Mouse (Mus musculus) intestine, embryonic 16.5 days (tissue): ENCODE measurements around the gene Cabp1. TPM values are rescaled to one million over a fixed set of nuclear protein-coding genes. Genes with fewer than 3 reads are reported as not detected.

Experiments used
- ATAC-seq: fragments of 200-750 bp; cut with Nextera tagmentation; 2 replicates; pipeline ENCODE4 v1.8.0; 2017; ENCODE audit warnings: moderate TSS enrichment, moderate library complexity
- H3K27ac ChIP-seq: fragments of 300-500 bp; sonication (generic); 2 replicates; pipeline ENCODE4 v1.5.1; 2014; ENCODE audit warnings: mild to moderate bottlenecking, low read length
- H3K27me3 ChIP-seq: fragments of 300-500 bp; sonication (generic); replicated peaks from 2 replicates; pipeline ENCODE4 v1.6.1; 2014; ENCODE audit warnings: low read length, control low read depth, mixed read lengths; ENCODE audit not compliant: control insufficient read depth, insufficient read depth
- H3K36me3 ChIP-seq: fragments of 300-500 bp; sonication (generic); 2 replicates; pipeline ENCODE4 v1.6.1; 2014; ENCODE audit warnings: low read length, control low read depth; ENCODE audit not compliant: control insufficient read depth, insufficient read depth
- H3K4me1 ChIP-seq: fragments of 300-500 bp; sonication (generic); 2 replicates; pipeline ENCODE4 v1.6.1; 2014; ENCODE audit warnings: low read length, control low read depth, mixed read lengths; ENCODE audit not compliant: control insufficient read depth, insufficient read depth
- H3K4me2 ChIP-seq: fragments of 300-500 bp; sonication (generic); 2 replicates; pipeline ENCODE4 v1.6.1; 2014; ENCODE audit warnings: low read depth, low read length, control low read depth
- H3K4me3 ChIP-seq: fragments of 300-500 bp; sonication (generic); 2 replicates; pipeline ENCODE4 v1.5.1; 2014; ENCODE audit warnings: mild to moderate bottlenecking, low read length
- H3K9ac ChIP-seq: fragments of 300-500 bp; sonication (generic); 2 replicates; pipeline ENCODE4 v1.6.1; 2014; ENCODE audit warnings: low read depth, low read length
- H3K9me3 ChIP-seq: fragments of 300-500 bp; sonication (generic); 2 replicates; pipeline ENCODE4 v1.6.1; 2016; ENCODE audit warnings: low read length, control low read depth; ENCODE audit not compliant: control insufficient read depth
- WGBS: fragments of 180-500 bp; shearing (Covaris S2); extraction: QIAGEN DNeasy Blood & Tissue Kit; methylation state at CpG from one replicate; pipeline ENCODE4 v1.1.7; 2014; 5-methylcytosine and 5-hydroxymethylcytosine counted together
- polyA plus RNA-seq: library from polyadenylated mRNA; unstranded; fragments of >200 nt; fragmentation: Nextera tagmentation; extraction: Ambion mirVana; gene quantifications from 2 replicates; pipeline ENCODE4 v1.2.1, GENCODE M21; 2015

Cabp1 gene
- polyA plus RNA-seq, 1 experiment from 2014 or later: 1.2 TPM

- Histone ChIP-seq H3K4me3 (no peak overlapping the region), H3K4me1 (0 out of 2 replicates have a peak, but pooled peaks cover 3% of the 10 kb centered on the region), H3K9me3 (no peaks in the 10 kb centered on the region), H3K9ac (no peak overlapping the region), H3K27ac (no peak overlapping the region), H3K27me3 (peaks cover 5% of the 10 kb centered on the region; the same call in 1 of the 2 replicates), H3K4me2 (no peak overlapping the region), H3K36me3 (no peaks in the 10 kb centered on the region)
- 51% methylated on average over 4 of the region's 4 CpGs for WGBS
- ATAC-seq: no peak
Measured at GRCm38 (mm10) chr5:115212861-115213260, 18.7 kb upstream of the Cabp1 start.

DNA sequence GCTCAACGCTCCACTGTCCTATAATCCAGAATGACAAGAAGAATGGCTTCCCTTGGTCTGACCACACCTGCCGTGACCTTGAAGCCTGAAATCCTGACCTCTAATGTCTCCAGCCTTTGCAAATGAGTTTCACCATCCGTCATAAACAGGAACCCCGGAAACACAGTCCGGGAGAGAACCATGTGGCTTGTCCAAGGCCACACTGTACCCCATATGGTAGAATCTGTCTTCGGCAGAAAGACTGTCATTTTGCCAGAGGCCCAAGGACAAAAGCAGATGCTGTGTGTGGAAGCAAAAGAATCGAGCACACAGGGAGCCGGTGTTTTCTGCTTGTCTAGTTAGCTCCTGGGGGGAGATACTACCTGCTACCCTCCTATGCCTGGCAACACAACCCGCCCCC, 18.3 kb upstream of the Cabp1 start:
- Histone ChIP-seq H3K9me3 (no peaks in the 10 kb centered on the region), H3K36me3 (no peaks in the 10 kb centered on the region), H3K27me3 (peaks cover 5% of the 10 kb centered on the region; the same call in 1 of the 2 replicates), H3K4me2 (no peak overlapping the region), H3K4me1 (0 out of 2 replicates have a peak, but pooled peaks cover 3% of the 10 kb centered on the region), H3K4me3 (no peak overlapping the region), H3K9ac (no peak overlapping the region), H3K27ac (no peak overlapping the region)
- no peak for ATAC-seq
- 72% methylated on average over 9 of the region's 9 CpGs for WGBS

GRCm38 (mm10) chr5:115210380-115210779, 16.2 kb upstream of the Cabp1 start:
- no peak overlapping the region for H3K4me3 ChIP-seq
- no peak overlapping the region for H3K9ac ChIP-seq
- ATAC-seq: no peak
- no peak overlapping the region for H3K4me2 ChIP-seq
- peaks cover 3% of the 10 kb centered on the region for H3K27me3 ChIP-seq
- H3K4me1 ChIP-seq: 0 out of 2 replicates have a peak, but pooled peaks cover 2% of the 10 kb centered on the region
- H3K9me3 ChIP-seq: no peaks in the 10 kb centered on the region
- 7% methylated on average over 1 of the region's 1 CpGs for WGBS
- H3K27ac ChIP-seq: no peak overlapping the region
- H3K36me3 ChIP-seq: no peaks in the 10 kb centered on the region

DNA sequence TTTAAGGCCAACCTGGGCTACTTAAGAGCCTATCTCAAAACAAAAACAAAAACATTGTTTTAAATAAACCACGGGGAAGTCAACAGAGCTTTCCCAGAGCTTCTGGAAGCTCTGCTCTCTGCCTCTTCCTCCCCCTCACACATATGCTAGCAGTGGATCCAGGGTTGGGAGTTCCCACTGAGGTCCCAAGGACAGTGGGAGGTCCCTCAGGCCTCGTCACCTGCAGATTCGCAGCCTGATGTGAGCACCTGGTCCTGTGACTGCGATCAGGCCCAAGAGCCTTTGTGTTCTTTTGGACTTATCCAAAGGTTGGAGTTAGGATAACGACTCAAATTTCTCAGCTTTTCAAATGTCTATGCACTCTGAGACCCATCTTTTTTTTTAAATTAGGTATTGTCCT, 14.4 kb upstream of the Cabp1 start:
- 58% methylated on average over 5 of the region's 5 CpGs for WGBS
- ATAC-seq: no peak
- H3K27me3 ChIP-seq: peaks cover 6% of the 10 kb centered on the region
- no peak overlapping the region for H3K9ac ChIP-seq
- no peaks in the 10 kb centered on the region for H3K9me3 ChIP-seq
- no peak overlapping the region for H3K4me3 ChIP-seq
- H3K4me1 ChIP-seq: peaks cover 14% of the 10 kb centered on the region
- no peaks in the 10 kb centered on the region for H3K36me3 ChIP-seq
- H3K4me2 ChIP-seq: no peak overlapping the region
- H3K27ac ChIP-seq: no peak overlapping the region

- H3K27ac ChIP-seq: no peak overlapping the region
- H3K9ac ChIP-seq: no peak overlapping the region
- ATAC-seq: no peak
- H3K9me3 ChIP-seq: no peaks in the 10 kb centered on the region
- peaks cover 9% of the 10 kb centered on the region for H3K27me3 ChIP-seq
- peaks cover 14% of the 10 kb centered on the region for H3K4me1 ChIP-seq
- no peaks in the 10 kb centered on the region for H3K36me3 ChIP-seq
- no peak overlapping the region for H3K4me3 ChIP-seq
- WGBS: 13% methylated on average over 13 of the region's 16 CpGs
- no peak overlapping the region for H3K4me2 ChIP-seq
Measured at GRCm38 (mm10) chr5:115207892-115208291, 13.7 kb upstream of the Cabp1 start.

- H3K4me1 ChIP-seq: peaks cover 14% of the 10 kb centered on the region
- H3K4me2 ChIP-seq: no peak overlapping the region
- H3K27me3 ChIP-seq: peaks cover 9% of the 10 kb centered on the region
- no peaks in the 10 kb centered on the region for H3K9me3 ChIP-seq
- H3K4me3 ChIP-seq: no peak overlapping the region
- no peak overlapping the region for H3K27ac ChIP-seq
- WGBS: 59% methylated on average over 5 of the region's 5 CpGs
- no peak for ATAC-seq
- no peak overlapping the region for H3K9ac ChIP-seq
- H3K36me3 ChIP-seq: no peaks in the 10 kb centered on the region
Measured at GRCm38 (mm10) chr5:115207244-115207643, 13.1 kb upstream of the Cabp1 start.

DNA sequence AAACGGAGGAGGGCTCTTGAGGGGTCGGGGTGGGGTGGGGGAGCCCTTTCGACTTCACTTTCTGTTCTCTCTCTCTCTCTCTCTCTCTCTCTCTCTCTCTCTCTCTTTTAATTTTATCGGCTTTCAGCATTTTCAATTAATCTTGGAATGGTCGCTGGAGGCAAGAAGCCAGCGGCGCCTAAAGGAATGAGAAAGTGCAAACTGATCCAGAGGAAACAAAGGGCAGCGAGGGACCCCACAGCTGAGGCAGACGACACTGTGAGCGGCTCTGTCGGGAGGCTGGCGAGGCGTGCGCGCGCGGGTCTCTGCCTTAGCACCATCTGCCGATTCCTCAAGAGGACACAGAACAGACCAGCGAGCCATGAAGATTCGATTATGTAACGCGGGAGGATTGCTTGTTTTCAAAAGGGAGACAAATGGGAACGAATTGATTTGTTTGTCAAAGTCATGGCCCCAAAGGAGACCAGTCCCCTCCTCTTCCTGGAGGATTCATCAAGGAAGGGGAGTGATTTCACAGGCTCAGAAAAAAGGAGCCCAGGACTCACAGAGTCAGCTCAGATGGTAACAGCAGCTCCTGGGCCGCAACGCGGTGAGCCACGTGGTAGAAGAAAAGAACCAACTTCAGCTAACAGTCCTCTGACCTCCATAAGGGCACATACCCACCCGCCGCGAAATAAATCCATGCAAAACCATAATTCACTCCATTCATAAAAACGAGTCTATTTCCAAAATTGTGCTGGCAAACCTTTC, 10.6 kb upstream of the Cabp1 start:
- ATAC-seq: peak; percentile 53; the same call in 1 of the 2 replicates
- H3K36me3 ChIP-seq: no peaks in the 10 kb centered on the region
- H3K4me3 ChIP-seq: peak overlapping the region; percentile 34
- 3% methylated on average over 31 of the region's 31 CpGs for WGBS
- peak overlapping the region; percentile 62 for H3K9ac ChIP-seq
- H3K9me3 ChIP-seq: no peaks in the 10 kb centered on the region
- peaks cover 14% of the 10 kb centered on the region for H3K4me1 ChIP-seq
- H3K27ac ChIP-seq: no peak overlapping the region
- peak overlapping the region; percentile 60 for H3K4me2 ChIP-seq
- peaks cover 9% of the 10 kb centered on the region for H3K27me3 ChIP-seq

DNA sequence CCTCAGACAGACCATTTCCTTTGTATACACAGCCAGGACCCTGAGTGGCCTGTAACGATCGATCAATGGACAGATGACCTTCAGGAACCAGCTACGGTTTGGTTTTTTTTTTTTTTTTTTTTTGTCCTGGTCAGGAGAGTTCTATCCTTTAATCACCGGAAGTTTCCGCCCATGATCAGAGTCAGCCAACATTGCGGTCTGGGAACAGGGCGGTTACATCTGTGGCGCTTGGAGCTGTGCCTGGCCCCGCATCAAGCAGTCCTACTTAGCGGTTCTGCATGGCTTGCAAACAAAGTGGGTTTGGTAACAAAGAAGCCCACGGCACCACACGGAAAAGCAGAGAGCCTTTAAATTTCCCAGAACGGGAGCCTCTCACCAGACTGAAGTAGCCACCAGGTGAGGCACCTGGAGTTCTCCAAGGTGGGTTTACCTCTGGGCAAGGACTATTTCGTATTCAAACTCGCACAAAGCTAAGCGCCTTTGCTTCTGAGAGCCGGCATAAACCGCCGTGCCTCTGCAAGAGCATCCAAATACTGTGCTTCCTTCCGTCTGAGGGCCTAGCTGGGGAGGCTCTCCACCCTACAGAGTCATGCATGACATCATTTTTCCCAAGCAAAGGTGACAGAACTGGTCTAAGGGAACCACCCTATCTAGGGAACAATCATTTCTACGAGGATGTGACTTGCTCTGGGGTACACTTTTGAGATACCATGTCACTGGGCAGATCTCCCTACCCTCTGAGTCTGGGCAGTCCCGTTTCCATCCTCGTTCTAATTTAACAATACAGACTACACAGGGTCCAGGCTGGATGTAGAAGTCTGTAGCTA, 9.8 kb upstream of the Cabp1 start:
- H3K27me3 ChIP-seq: peaks cover 9% of the 10 kb centered on the region
- 14% methylated on average over 23 of the region's 23 CpGs for WGBS
- ATAC-seq: peak; percentile 52
- no peak overlapping the region for H3K9ac ChIP-seq
- peak overlapping the region; percentile 60 for H3K4me2 ChIP-seq
- peaks cover 14% of the 10 kb centered on the region for H3K4me1 ChIP-seq
- 0 out of 2 replicates have a peak overlapping the region, but pooled peaks have one; percentile 1 for H3K27ac ChIP-seq
- H3K4me3 ChIP-seq: peak overlapping the region; percentile 34
- no peaks in the 10 kb centered on the region for H3K36me3 ChIP-seq
- no peaks in the 10 kb centered on the region for H3K9me3 ChIP-seq

- Histone ChIP-seq H3K4me1 (peaks cover 19% of the 10 kb centered on the region), H3K36me3 (no peaks in the 10 kb centered on the region), H3K27me3 (peaks cover 53% of the 10 kb centered on the region), H3K9ac (peak overlapping the region; percentile 54; the same call in 1 of the 2 replicates), H3K9me3 (no peaks in the 10 kb centered on the region), H3K4me3 (peak overlapping the region; percentile 61), H3K27ac (no peak overlapping the region), H3K4me2 (peak overlapping the region; percentile 100)
- peak; percentile 26; the same call in 1 of the 2 replicates for ATAC-seq
- WGBS: 7% methylated on average over 12 of the region's 12 CpGs
Measured at GRCm38 (mm10) chr5:115194626-115195221, 543 bp upstream of the Cabp1 start.
